Mouse (Mus musculus): ENCODE data around the gene Trim33. TPM values are rescaled to one million over a fixed set of nuclear protein-coding genes. Genes with fewer than 3 reads are reported as not detected.

Trim33 gene
- polyA plus RNA-seq, 1 experiment from 2014 or later, result 39.0 TPM

DNA sequence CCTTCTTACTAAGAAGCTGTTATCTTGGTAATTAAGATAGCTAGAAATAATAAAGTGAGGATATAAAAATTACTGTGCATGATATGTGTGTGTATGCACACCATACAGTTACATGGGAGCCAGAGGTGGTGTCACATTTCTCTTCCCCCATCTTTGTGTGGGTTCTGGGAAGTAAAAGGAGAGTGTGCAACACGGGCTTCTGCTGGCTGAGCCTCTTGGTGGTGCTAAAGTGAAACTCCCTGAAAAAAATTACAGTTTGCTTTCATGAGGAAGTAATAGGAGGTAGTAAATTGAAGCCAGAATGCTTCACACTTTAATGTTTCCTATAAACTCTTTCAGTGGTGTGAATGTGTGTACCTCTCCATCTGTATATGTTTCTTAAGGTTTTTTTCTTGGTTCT lies 56.3 kb downstream of the Trim33 start:
- 69% methylated on average over 1 of the region's 1 CpGs for WGBS
- no peak overlapping the region for H3K4me3 ChIP-seq (replicated peaks; ENCODE audit: low read depth, low read length)
- H3K27me3 ChIP-seq (ENCODE audit: control insufficient read depth, insufficient read depth, low read length), result no peaks in the 10 kb centered on the region
- DNase-seq (no peak), ATAC-seq (ENCODE audit: low FRiP score, low TSS enrichment) (no peak)
- peaks cover 43% of the 10 kb centered on the region for H3K36me3 ChIP-seq (ENCODE audit: control insufficient read depth, insufficient read depth, low read length)
- no peak overlapping the region for H3K27ac ChIP-seq (replicated peaks; ENCODE audit: low read depth, low read length)
- H3K9ac ChIP-seq (replicated peaks; ENCODE audit: low read length), result no peak overlapping the region
- H3K4me1 ChIP-seq (ENCODE audit: control insufficient read depth, insufficient read depth, low read length), result no peaks in the 10 kb centered on the region
- H3K4me2 ChIP-seq (ENCODE audit: low read length), result no peak overlapping the region
- H3K9me3 ChIP-seq (ENCODE audit: control insufficient read depth, low read length), result no peaks in the 10 kb centered on the region

DNA sequence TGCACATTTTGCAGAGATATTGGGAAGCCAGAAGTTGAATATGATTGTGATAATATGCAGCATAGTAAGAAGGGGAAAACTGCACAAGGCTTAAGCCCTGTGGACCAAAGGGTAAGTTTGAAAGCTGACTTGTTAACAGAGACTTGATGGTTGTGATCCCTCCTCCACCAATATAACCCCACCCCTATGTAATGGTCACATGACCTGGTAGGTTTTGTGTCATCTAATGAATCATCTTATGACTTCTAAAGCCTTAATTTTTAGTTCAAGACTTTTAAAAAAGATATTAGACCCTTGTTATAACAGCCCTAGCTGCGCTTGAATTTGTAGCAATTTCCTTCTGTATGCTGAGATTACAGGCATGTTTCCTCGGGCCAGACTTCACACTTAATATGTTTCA lies 67.6 kb downstream of the Trim33 start:
- Histone ChIP-seq H3K27ac (replicated peaks; ENCODE audit: low read depth, low read length) (no peak overlapping the region), H3K4me1 (ENCODE audit: control insufficient read depth, insufficient read depth, low read length) (no peaks in the 10 kb centered on the region), H3K36me3 (ENCODE audit: control insufficient read depth, insufficient read depth, low read length) (peaks cover 63% of the 10 kb centered on the region), H3K9ac (replicated peaks; ENCODE audit: low read length) (no peak overlapping the region), H3K4me3 (replicated peaks; ENCODE audit: low read depth, low read length) (no peak overlapping the region), H3K4me2 (ENCODE audit: low read length) (no peak overlapping the region), H3K9me3 (ENCODE audit: control insufficient read depth, low read length) (no peaks in the 10 kb centered on the region), H3K27me3 (ENCODE audit: control insufficient read depth, insufficient read depth, low read length) (no peaks in the 10 kb centered on the region)
- WGBS, result 93% methylated on average over 2 of the region's 2 CpGs
- DNase-seq (no peak), ATAC-seq (ENCODE audit: low FRiP score, low TSS enrichment) (no peak)

DNA sequence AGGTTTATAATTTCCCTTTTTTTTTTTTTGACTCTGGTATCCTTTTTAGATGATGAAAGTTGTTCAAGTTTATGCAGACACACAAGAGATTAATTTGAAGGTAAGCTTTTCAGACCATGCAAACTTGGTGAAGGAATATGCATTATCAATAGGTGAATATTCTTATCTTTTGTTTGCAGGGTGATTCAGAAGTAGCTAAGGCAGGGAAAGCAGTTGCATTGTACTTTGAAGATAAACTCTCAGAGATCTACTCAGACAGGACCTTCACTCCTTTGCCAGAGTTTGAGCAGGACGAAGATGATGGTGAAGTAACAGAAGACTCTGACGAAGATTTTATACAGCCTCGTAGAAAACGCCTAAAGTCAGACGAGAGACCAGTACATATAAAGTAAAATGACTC lies 74.4 kb downstream of the Trim33 start:
- Histone ChIP-seq H3K9ac (replicated peaks; ENCODE audit: low read length) (no peak overlapping the region), H3K9me3 (ENCODE audit: control insufficient read depth, low read length) (no peaks in the 10 kb centered on the region), H3K4me1 (ENCODE audit: control insufficient read depth, insufficient read depth, low read length) (no peaks in the 10 kb centered on the region), H3K36me3 (ENCODE audit: control insufficient read depth, insufficient read depth, low read length) (peaks cover 60% of the 10 kb centered on the region), H3K4me3 (replicated peaks; ENCODE audit: low read depth, low read length) (no peak overlapping the region), H3K27ac (replicated peaks; ENCODE audit: low read depth, low read length) (no peak overlapping the region), H3K27me3 (ENCODE audit: control insufficient read depth, insufficient read depth, low read length) (no peaks in the 10 kb centered on the region), H3K4me2 (ENCODE audit: low read length) (no peak overlapping the region)
- 97% methylated on average over 5 of the region's 5 CpGs for WGBS
- DNase-seq (no peak), ATAC-seq (ENCODE audit: low FRiP score, low TSS enrichment) (no peak)

DNA sequence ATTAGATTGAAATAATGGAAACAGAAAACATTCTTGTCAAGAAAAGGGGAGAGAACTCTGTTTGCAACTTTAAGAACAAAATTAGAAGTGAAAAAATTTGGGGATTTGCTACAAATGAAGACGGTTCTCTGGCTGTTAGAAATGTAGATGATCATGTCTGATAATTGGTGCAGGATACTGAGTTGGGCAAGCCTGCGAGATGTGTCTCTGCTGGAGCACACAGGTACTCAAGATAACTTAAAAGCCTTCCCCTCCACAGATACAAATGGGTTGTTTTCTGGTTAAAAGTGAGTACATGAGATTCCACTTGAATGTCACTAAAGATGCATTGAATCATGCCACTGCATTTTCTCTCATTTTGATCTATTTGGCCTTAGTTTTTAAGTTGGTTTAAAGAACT lies 74.9 kb downstream of the Trim33 start:
- WGBS, result 91% methylated on average over 2 of the region's 2 CpGs
- DNase-seq (no peak), ATAC-seq (ENCODE audit: low FRiP score, low TSS enrichment) (no peak)
- Histone ChIP-seq H3K4me2 (ENCODE audit: low read length) (no peak overlapping the region), H3K9ac (replicated peaks; ENCODE audit: low read length) (no peak overlapping the region), H3K27ac (replicated peaks; ENCODE audit: low read depth, low read length) (no peak overlapping the region), H3K36me3 (ENCODE audit: control insufficient read depth, insufficient read depth, low read length) (peaks cover 57% of the 10 kb centered on the region), H3K4me1 (ENCODE audit: control insufficient read depth, insufficient read depth, low read length) (no peaks in the 10 kb centered on the region), H3K27me3 (ENCODE audit: control insufficient read depth, insufficient read depth, low read length) (no peaks in the 10 kb centered on the region), H3K9me3 (ENCODE audit: control insufficient read depth, low read length) (no peaks in the 10 kb centered on the region), H3K4me3 (replicated peaks; ENCODE audit: low read depth, low read length) (no peak overlapping the region)

DNA sequence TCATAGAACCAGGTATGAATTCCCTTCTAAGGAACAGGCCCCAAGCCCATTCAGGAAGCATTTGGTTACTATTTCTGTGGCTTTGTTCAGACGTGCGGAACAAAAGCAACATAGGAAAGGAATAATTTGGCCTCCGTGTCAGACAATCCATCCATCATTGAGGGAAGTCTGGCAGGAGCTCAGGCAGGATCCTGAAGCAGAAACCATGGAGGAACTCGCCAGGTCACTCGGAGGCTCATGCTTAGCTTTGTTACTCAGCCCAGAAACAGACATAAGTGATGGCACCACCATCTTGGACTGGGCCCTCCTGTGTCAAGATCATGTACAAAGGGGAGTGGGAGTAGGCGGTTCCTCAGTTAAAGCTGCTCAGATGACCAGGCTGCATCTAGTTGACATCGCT lies 82.1 kb downstream of the Trim33 start:
- Histone ChIP-seq H3K27ac (replicated peaks; ENCODE audit: low read depth, low read length) (no peak overlapping the region), H3K36me3 (ENCODE audit: control insufficient read depth, insufficient read depth, low read length) (peaks cover 12% of the 10 kb centered on the region; the same call in 1 of the 2 replicates), H3K4me2 (ENCODE audit: low read length) (no peak overlapping the region), H3K27me3 (ENCODE audit: control insufficient read depth, insufficient read depth, low read length) (no peaks in the 10 kb centered on the region), H3K4me1 (ENCODE audit: control insufficient read depth, insufficient read depth, low read length) (no peaks in the 10 kb centered on the region), H3K4me3 (replicated peaks; ENCODE audit: low read depth, low read length) (no peak overlapping the region), H3K9me3 (ENCODE audit: control insufficient read depth, low read length) (no peaks in the 10 kb centered on the region), H3K9ac (replicated peaks; ENCODE audit: low read length) (no peak overlapping the region)
- 88% methylated on average over 7 of the region's 7 CpGs for WGBS
- no peak for DNase-seq
- ATAC-seq (ENCODE audit: low FRiP score, low TSS enrichment), result no peak

DNA sequence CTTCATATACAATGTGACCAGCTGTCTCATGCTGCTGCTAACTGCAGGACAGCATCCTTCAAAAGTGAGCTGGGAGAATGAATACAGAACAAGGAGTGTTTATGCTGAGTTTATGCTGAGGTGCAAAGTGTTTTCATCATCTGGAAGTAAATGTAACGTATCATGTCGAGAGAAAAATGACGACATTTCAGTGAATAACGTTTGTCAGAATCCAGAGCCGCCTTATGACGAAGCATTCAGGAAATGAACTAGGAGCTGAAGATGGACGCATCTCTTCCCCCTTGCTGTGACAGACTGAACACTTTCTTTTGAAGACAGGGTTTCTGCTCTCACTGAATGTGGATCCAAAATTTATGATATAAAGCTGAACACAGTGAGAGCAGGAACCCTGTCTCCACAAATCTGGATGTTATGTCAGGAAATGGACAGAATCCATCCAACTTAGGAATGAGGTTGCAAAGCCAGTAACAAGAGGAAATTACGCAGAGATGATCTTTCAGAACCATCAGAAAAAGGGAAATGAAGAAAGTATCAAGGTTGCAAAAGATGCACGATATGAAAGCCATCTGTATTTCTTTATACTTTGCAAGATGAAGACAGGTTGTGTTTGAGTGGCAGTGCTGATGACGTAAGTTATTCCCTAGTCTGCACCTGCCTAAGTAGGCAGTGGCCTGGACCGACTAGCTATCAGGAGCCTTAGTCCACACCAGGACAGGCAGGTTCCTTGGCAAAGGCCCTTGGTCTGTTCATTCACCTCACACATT lies 85.3 kb downstream of the Trim33 start:
- Histone ChIP-seq H3K4me3 (replicated peaks; ENCODE audit: low read depth, low read length) (no peak overlapping the region), H3K27me3 (ENCODE audit: control insufficient read depth, insufficient read depth, low read length) (no peaks in the 10 kb centered on the region), H3K9ac (replicated peaks; ENCODE audit: low read length) (no peak overlapping the region), H3K4me2 (ENCODE audit: low read length) (no peak overlapping the region), H3K4me1 (ENCODE audit: control insufficient read depth, insufficient read depth, low read length) (no peaks in the 10 kb centered on the region), H3K9me3 (ENCODE audit: control insufficient read depth, low read length) (no peaks in the 10 kb centered on the region), H3K36me3 (ENCODE audit: control insufficient read depth, insufficient read depth, low read length) (peaks cover 3% of the 10 kb centered on the region; the same call in 1 of the 2 replicates), H3K27ac (replicated peaks; ENCODE audit: low read depth, low read length) (no peak overlapping the region)
- WGBS, result 90% methylated on average over 11 of the region's 11 CpGs
- DNase-seq (no peak), ATAC-seq (ENCODE audit: low FRiP score, low TSS enrichment) (no peak)

DNA sequence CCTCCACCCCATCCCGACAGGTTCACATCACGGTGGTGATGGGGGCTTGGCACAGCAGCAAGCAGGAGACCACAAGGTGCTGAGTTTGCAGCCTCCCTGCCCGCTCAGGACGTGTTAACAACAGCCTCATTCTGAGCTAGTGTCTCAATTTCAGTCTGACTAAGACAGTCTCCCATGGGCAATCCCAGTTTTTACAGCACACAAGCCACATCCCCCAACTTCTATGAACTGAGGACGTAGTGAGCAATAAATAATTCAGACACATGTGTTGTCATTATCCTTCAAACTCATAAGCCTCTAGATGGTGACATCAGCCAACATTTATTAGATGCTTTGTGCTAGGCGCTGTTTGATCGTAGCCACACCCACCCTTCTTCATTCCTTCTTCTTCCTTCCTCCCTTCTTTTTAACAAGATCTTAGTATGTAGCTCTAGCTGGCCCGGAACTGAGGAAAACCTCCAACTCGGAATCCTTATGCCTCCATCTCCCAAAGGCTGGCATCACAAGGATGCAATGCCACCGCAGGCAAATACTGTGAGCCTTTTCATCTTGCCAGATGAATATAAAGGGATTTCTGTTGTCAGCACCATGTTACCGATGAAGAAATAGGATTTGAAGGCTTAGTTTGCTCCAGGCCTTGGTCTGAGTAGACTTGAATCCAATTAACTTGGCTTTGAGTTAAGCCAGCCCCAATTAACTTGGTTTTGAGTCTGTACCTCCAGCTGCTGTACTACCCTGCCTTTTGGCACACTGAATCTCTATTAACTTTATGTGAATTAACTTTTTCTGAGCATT lies 88.3 kb downstream of the Trim33 start:
- ATAC-seq (ENCODE audit: low FRiP score, low TSS enrichment) (peak; percentile 60; the same call in 1 of the 2 replicates), DNase-seq (peak; percentile 52)
- Histone ChIP-seq H3K36me3 (ENCODE audit: control insufficient read depth, insufficient read depth, low read length) (no peaks in the 10 kb centered on the region), H3K27ac (replicated peaks; ENCODE audit: low read depth, low read length) (peak overlapping the region; percentile 45; the same call in 1 of the 2 replicates), H3K9ac (replicated peaks; ENCODE audit: low read length) (no peak overlapping the region), H3K27me3 (ENCODE audit: control insufficient read depth, insufficient read depth, low read length) (no peaks in the 10 kb centered on the region), H3K4me3 (replicated peaks; ENCODE audit: low read depth, low read length) (no peak overlapping the region), H3K4me1 (ENCODE audit: control insufficient read depth, insufficient read depth, low read length) (no peaks in the 10 kb centered on the region), H3K4me2 (ENCODE audit: low read length) (no peak overlapping the region), H3K9me3 (ENCODE audit: control insufficient read depth, low read length) (no peaks in the 10 kb centered on the region)
- WGBS, result 72% methylated on average over 11 of the region's 11 CpGs

DNA sequence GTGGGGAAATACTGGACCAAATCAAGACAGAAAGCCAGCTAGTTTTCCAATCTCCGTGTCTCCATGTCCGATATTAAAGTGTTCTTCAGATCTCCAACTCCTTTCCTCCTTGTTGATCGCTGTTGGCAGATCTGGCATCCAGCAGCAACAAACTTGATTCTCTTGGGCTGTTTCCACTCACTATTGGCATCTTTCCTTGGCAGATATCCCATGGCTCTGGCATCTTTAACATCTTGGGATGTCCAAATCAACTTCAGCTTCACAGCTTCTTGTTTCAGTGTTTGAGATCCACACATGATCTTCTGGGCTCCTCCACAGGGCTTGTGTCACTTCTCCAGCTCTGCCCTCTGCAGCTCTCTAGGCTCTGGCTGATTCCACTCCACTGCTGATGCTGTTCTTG lies 89.6 kb downstream of the Trim33 start:
- Histone ChIP-seq H3K9ac (replicated peaks; ENCODE audit: low read length) (no peak overlapping the region), H3K36me3 (ENCODE audit: control insufficient read depth, insufficient read depth, low read length) (no peaks in the 10 kb centered on the region), H3K4me3 (replicated peaks; ENCODE audit: low read depth, low read length) (no peak overlapping the region), H3K9me3 (ENCODE audit: control insufficient read depth, low read length) (no peaks in the 10 kb centered on the region), H3K4me1 (ENCODE audit: control insufficient read depth, insufficient read depth, low read length) (no peaks in the 10 kb centered on the region), H3K4me2 (ENCODE audit: low read length) (no peak overlapping the region), H3K27ac (replicated peaks; ENCODE audit: low read depth, low read length) (no peak overlapping the region), H3K27me3 (ENCODE audit: control insufficient read depth, insufficient read depth, low read length) (no peaks in the 10 kb centered on the region)
- WGBS, result 92% methylated on average over 3 of the region's 3 CpGs
- DNase-seq (no peak), ATAC-seq (ENCODE audit: low FRiP score, low TSS enrichment) (no peak)

DNA sequence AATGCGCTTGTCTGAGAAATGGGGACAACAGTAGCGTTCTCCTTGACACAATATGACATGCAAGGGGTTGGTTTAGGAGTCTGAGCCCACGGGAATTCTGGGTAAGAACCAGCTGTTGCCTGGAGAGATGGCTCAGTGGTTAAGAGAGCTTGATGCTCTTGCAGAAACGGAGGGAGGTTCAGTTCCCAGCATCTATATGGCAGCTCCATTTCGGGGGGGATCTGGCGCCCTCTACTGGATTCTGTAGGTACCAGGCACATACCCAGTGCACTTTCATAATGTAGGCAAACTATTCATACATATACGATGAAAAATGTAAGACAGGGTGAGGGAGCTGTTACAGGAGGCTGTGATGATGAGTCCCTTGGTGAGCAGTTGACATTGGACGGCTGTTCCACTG lies 94.9 kb downstream of the Trim33 start:
- DNase-seq, result peak; percentile 68
- 33% methylated on average over 8 of the region's 8 CpGs for WGBS
- H3K9me3 ChIP-seq (ENCODE audit: control insufficient read depth, low read length), result no peaks in the 10 kb centered on the region
- no peaks in the 10 kb centered on the region for H3K27me3 ChIP-seq (ENCODE audit: control insufficient read depth, insufficient read depth, low read length)
- no peak overlapping the region for H3K27ac ChIP-seq (replicated peaks; ENCODE audit: low read depth, low read length)
- ATAC-seq (ENCODE audit: low FRiP score, low TSS enrichment), result no peak
- H3K4me3 ChIP-seq (replicated peaks; ENCODE audit: low read depth, low read length), result no peak overlapping the region
- no peak overlapping the region for H3K9ac ChIP-seq (replicated peaks; ENCODE audit: low read length)
- no peak overlapping the region for H3K4me2 ChIP-seq (ENCODE audit: low read length)
- no peaks in the 10 kb centered on the region for H3K36me3 ChIP-seq (ENCODE audit: control insufficient read depth, insufficient read depth, low read length)
- no peaks in the 10 kb centered on the region for H3K4me1 ChIP-seq (ENCODE audit: control insufficient read depth, insufficient read depth, low read length)

Measured in midbrain, embryonic 14.5 days (tissue).